ENCODE assay signal across 22 mouse cellular contexts in the genomic region with DNA sequence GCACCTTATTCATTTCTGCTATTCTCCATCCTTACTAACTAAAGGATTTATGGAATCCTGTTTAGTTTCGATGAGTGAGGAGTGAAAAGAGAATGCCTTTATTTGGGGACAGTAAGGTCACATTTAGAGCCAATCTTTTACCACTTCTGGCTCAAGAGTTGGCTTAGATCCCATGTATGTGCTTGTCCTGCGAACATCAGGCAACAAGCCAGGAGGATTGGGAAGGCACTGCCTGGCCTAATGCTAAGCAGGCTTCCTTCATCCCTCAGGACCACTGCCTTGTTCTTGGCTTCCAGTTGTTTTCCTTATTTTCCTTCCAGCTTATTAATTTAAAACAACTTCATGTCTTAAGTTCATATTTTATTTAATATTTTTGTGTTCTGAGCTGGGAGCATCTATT.
DNase-seq lines count a peak whose midpoint lies in the region; ATAC-seq and TF ChIP-seq lines count a peak whose summit lies in the region.
"Had no signal": no experiment of that assay in that cellular context is flagged by ENCODE, and none has a peak within 500 bp of the region (broad histone marks: within the 10 kb centered on the region; RNA-seq: fewer than 3 reads in every experiment).

No protein-coding gene starts in this region.

- no peaks in the 10 kb centered on the region for H3K4me1 ChIP-seq in liver, adult 2 months (ENCODE audit: control insufficient read depth, insufficient read depth, low read length)
- no peaks in the 10 kb centered on the region for H3K4me1 ChIP-seq in liver, embryonic 12.5 days
- H3K4me1 ChIP-seq: embryonic facial prominence, embryonic 15.5 days; heart, embryonic 12.5 days; hindbrain, embryonic 12.5 days; limb, embryonic 13.5 days had no signal

- H3K9ac ChIP-seq in liver, adult 2 months (ENCODE audit: low read depth, low read length): no peak overlapping the region
- H3K9ac ChIP-seq in liver, embryonic 12.5 days: no peak overlapping the region
- H3K9ac ChIP-seq: embryonic facial prominence, embryonic 15.5 days; heart, embryonic 12.5 days; hindbrain, embryonic 12.5 days; limb, embryonic 13.5 days had no signal

- no peak for TF ChIP-seq CTCF in liver, adult 2 months (IDR thresholded peaks at IDR 0.05; ENCODE audit: low read depth, low read length)

- WGBS in liver, adult 2 months: 54% methylated on average over 2 of the region's 2 CpGs
- 54% methylated on average over 2 of the region's 2 CpGs for WGBS in liver, embryonic 12.5 days (ENCODE audit: insufficient replicate concordance)

- no peak overlapping the region for H3K4me2 ChIP-seq in liver, embryonic 12.5 days
- H3K4me2 ChIP-seq: embryonic facial prominence, embryonic 15.5 days; heart, embryonic 12.5 days; hindbrain, embryonic 12.5 days; limb, embryonic 13.5 days had no signal

- H3K36me3 ChIP-seq in liver, adult 2 months (ENCODE audit: control insufficient read depth, insufficient read depth, low read length): no peaks in the 10 kb centered on the region
- no peaks in the 10 kb centered on the region for H3K36me3 ChIP-seq in liver, embryonic 12.5 days
- H3K36me3 ChIP-seq: embryonic facial prominence, embryonic 15.5 days; heart, embryonic 12.5 days; hindbrain, embryonic 12.5 days; limb, embryonic 13.5 days had no signal

- no peak overlapping the region for H3K4me3 ChIP-seq in liver, adult 2 months (ENCODE audit: insufficient read depth, low read depth, low read length)
- no peak overlapping the region for H3K4me3 ChIP-seq in liver, embryonic 12.5 days
- H3K4me3 ChIP-seq: embryonic facial prominence, embryonic 15.5 days; heart, embryonic 12.5 days; hindbrain, embryonic 12.5 days; left cerebral cortex, adult 2 months; limb, embryonic 13.5 days had no signal

- no peak overlapping the region for H3K27ac ChIP-seq in liver, adult 2 months (replicated peaks; ENCODE audit: insufficient read depth, low read depth, low read length)
- H3K27ac ChIP-seq in liver, embryonic 12.5 days: no peak overlapping the region
- H3K27ac ChIP-seq: embryonic facial prominence, embryonic 15.5 days; hindbrain, embryonic 12.5 days; left cerebral cortex, adult 2 months; limb, embryonic 13.5 days had no signal

- no peaks in the 10 kb centered on the region for H3K27me3 ChIP-seq in liver, adult 2 months (ENCODE audit: control insufficient read depth, insufficient read depth, low read length)
- H3K27me3 ChIP-seq in liver, embryonic 12.5 days (replicated peaks): no peaks in the 10 kb centered on the region
- H3K27me3 ChIP-seq: embryonic facial prominence, embryonic 15.5 days; heart, embryonic 12.5 days; hindbrain, embryonic 12.5 days; limb, embryonic 13.5 days had no signal

- no peak for ATAC-seq in liver, embryonic 12.5 days

- no peak for TF ChIP-seq POLR2A in liver, adult 2 months (IDR thresholded peaks at IDR 0.05; ENCODE audit: extremely low read depth, insufficient read depth, low read length)

- no peaks in the 10 kb centered on the region for H3K9me3 ChIP-seq in liver, embryonic 12.5 days (replicated peaks)
- H3K9me3 ChIP-seq: embryonic facial prominence, embryonic 15.5 days; heart, embryonic 12.5 days; hindbrain, embryonic 12.5 days; limb, embryonic 13.5 days had no signal

- no peaks in the 10 kb centered on the region for H3K79me2 ChIP-seq in liver, adult 2 months (ENCODE audit: control insufficient read depth, insufficient read depth, low read length)

- peak; percentile 2 for DNase-seq in cerebellum, adult 9-11 months
- DNase-seq in cerebellum, adult 8-10 months: no peak
- DNase-seq in liver, adult 2 months (ENCODE audit: extremely low read depth, low read depth, low spot score): peak; percentile 2
- peak; percentile 20 for DNase-seq in adipocyte (ENCODE audit: low spot score)
- peak; percentile 70 to 79 for DNase-seq in cerebellum, postnatal 14 days
- no peak for DNase-seq in urinary bladder, postnatal 14 days (ENCODE audit: low spot score)
- DNase-seq: adrenal gland, postnatal 25 days; gastrocnemius, postnatal 10 days; heart, adult 11 months; heart, postnatal 14 days; kidney, adult 9 months; kidney, postnatal 36 days; layer of hippocampus, adult 9-11 months; lung, postnatal 14 days; spleen, adult 18-20 months; thymus, postnatal 25 days had no signal

Comparison
In these comparisons a context has a peak if more than half of its experiments do, and no peak if none do; other contexts are left out.
1. DNase-seq: peak in cerebellum, adult 9-11 months (single experiment), liver, adult 2 months (single experiment), adipocyte (single experiment) and cerebellum, postnatal 14 days (2 of 2); none in cerebellum, adult 8-10 months (single experiment) and urinary bladder, postnatal 14 days (single experiment).